29 mouse cellular contexts compared by ENCODE assay signal in the genomic region with DNA sequence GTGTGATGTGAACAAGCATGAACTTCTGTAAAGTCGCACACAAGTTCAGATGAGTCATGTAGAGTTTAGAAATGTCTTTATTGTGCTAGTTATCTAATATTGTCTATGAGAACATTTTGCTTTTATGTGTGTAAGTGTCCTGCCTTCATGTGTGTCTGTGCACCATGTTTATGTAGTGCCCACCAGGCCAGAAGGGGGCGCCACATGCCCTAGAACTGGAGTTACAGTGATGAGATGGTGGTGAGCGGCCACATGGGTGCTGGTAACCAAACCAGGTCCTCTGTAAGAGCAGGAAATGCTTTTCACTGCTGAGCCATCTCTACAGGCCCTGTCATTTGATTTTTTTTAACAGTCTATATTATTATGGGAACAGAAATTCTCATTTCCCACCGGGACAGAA. TPM values are rescaled to one million over a fixed set of nuclear protein-coding genes. Genes with fewer than 3 reads are reported as not detected.
A peak's percentile ranks its signal among the peaks of the same experiment; 100 is the strongest.
DNase-seq lines count a peak whose midpoint lies in the region; ATAC-seq and TF ChIP-seq lines count a peak whose summit lies in the region.
"Had no signal": no experiment of that assay in that cellular context is flagged by ENCODE, and none has a peak within 500 bp of the region (broad histone marks: within the 10 kb centered on the region; RNA-seq: fewer than 3 reads in every experiment).

No protein-coding gene starts in this region.

- DNase-seq in liver (peak; percentile 14), Patski (ENCODE audit: low read depth, low spot score) (no peak)
- no peak for DNase-seq in liver, embryonic 11.5 days (ENCODE audit: low spot score)
- DNase-seq in spleen, adult 12 weeks (ENCODE audit: low spot score), result no peak
- no peak for DNase-seq in embryo, embryonic 11 days
- DNase-seq: adrenal gland, postnatal 36 days; cerebellum, adult 9-10 months; gastrocnemius, postnatal 14 days; kidney, adult 9 months; kidney, postnatal 14 days; lung, postnatal 4 days; retina, postnatal 1 day; right cerebral cortex, postnatal 25 days; thymus, postnatal 25 days had no signal

- POLR2A ChIA-PET in Patski (lab: Charles Lee), result no interaction called here

- H3K4me3 ChIP-seq in liver, embryonic 11.5 days (ENCODE audit: low read depth, low read length), result no peak overlapping the region
- H3K4me3 ChIP-seq in E14TG2a.4 (replicated peaks; ENCODE audit: low read length), result no peak overlapping the region
- H3K4me3 ChIP-seq in small intestine, adult 2 months (ENCODE audit: low read depth, low read length), result no peak overlapping the region
- H3K4me3 ChIP-seq: embryonic facial prominence, embryonic 10.5 days; forebrain, embryonic 10.5 days; hindbrain, embryonic 13.5 days; limb, embryonic 10.5 days; lung, embryonic 15.5 days; myocyte; neural tube, embryonic 13.5 days had no signal

- H3K4me2 ChIP-seq in liver, embryonic 11.5 days, result no peak overlapping the region
- H3K4me2 ChIP-seq: hindbrain, embryonic 13.5 days; lung, embryonic 15.5 days; neural tube, embryonic 13.5 days had no signal

- no peak overlapping the region for H3K27ac ChIP-seq in liver, embryonic 11.5 days (ENCODE audit: low read depth, low read length)
- H3K27ac ChIP-seq in small intestine, adult 2 months (ENCODE audit: insufficient read depth, low read depth, low read length), result no peak overlapping the region
- H3K27ac ChIP-seq: embryonic facial prominence, embryonic 10.5 days; forebrain, embryonic 10.5 days; hindbrain, embryonic 13.5 days; limb, embryonic 10.5 days; lung, embryonic 15.5 days; neural tube, embryonic 13.5 days had no signal

- no peaks in the 10 kb centered on the region for H3K9me3 ChIP-seq in liver, embryonic 11.5 days (ENCODE audit: control insufficient read depth, low read length)
- peaks cover 5% of the 10 kb centered on the region; the same call in 1 of the 2 replicates for H3K9me3 ChIP-seq in E14TG2a.4 (ENCODE audit: low read length)
- H3K9me3 ChIP-seq: embryonic facial prominence, embryonic 10.5 days; forebrain, embryonic 10.5 days; hindbrain, embryonic 13.5 days; limb, embryonic 10.5 days; lung, embryonic 15.5 days; neural tube, embryonic 13.5 days had no signal

- no peaks in the 10 kb centered on the region for H3K36me3 ChIP-seq in liver, embryonic 11.5 days (ENCODE audit: control insufficient read depth, insufficient read depth, low read length)
- peaks cover 85% of the 10 kb centered on the region for H3K36me3 ChIP-seq in E14TG2a.4 (ENCODE audit: insufficient read depth, low read length)
- no peaks in the 10 kb centered on the region for H3K36me3 ChIP-seq in small intestine, adult 2 months (ENCODE audit: control insufficient read depth, insufficient read depth, low read length)
- H3K36me3 ChIP-seq: embryonic facial prominence, embryonic 10.5 days; forebrain, embryonic 10.5 days; hindbrain, embryonic 13.5 days; limb, embryonic 10.5 days; lung, embryonic 15.5 days; neural tube, embryonic 13.5 days had no signal

- 78% methylated on average over 4 of the region's 4 CpGs for WGBS in liver, embryonic 11.5 days
- WGBS in small intestine, adult 2 months, result 79% methylated on average over 4 of the region's 4 CpGs

- CTCF ChIA-PET in Patski (lab: Charles Lee), result interaction anchor here (1.7 kb wide), 1 partner anchor 12 kb away, joined by 5 read pairs; no protein-coding TSS in a partner anchor

- no peak overlapping the region for H3K9ac ChIP-seq in liver, embryonic 11.5 days (ENCODE audit: low read depth, low read length)
- H3K9ac ChIP-seq: hindbrain, embryonic 13.5 days; lung, embryonic 15.5 days; neural tube, embryonic 13.5 days had no signal

- no peak for ATAC-seq in liver, embryonic 11.5 days (replicated peaks; ENCODE audit: low FRiP score)
- ATAC-seq in Patski, result no peak
- ATAC-seq: forebrain, embryonic 16.5 days; midbrain, embryonic 16.5 days had no signal

- H3K4me1 ChIP-seq in liver, embryonic 11.5 days (replicated peaks; ENCODE audit: control insufficient read depth, insufficient read depth, low read length), result no peaks in the 10 kb centered on the region
- H3K4me1 ChIP-seq in E14TG2a.4 (replicated peaks; ENCODE audit: low read depth, low read length), result peaks cover 4% of the 10 kb centered on the region; the same call in 1 of the 2 replicates
- H3K4me1 ChIP-seq in small intestine, adult 2 months (ENCODE audit: control insufficient read depth, insufficient read depth, insufficient read length, low read length), result no peaks in the 10 kb centered on the region
- H3K4me1 ChIP-seq: embryonic facial prominence, embryonic 10.5 days; forebrain, embryonic 10.5 days; hindbrain, embryonic 13.5 days; limb, embryonic 10.5 days; lung, embryonic 15.5 days; neural tube, embryonic 13.5 days had no signal

- H3K27me3 ChIP-seq in liver, embryonic 11.5 days (replicated peaks; ENCODE audit: control insufficient read depth, insufficient read depth, low read length), result no peaks in the 10 kb centered on the region
- H3K27me3 ChIP-seq in E14TG2a.4 (ENCODE audit: insufficient read depth, low read length) (no peaks in the 10 kb centered on the region), Patski (no peaks in the 10 kb centered on the region)
- no peaks in the 10 kb centered on the region for H3K27me3 ChIP-seq in small intestine, adult 2 months (ENCODE audit: control insufficient read depth, insufficient read depth, low read length)
- H3K27me3 ChIP-seq: hindbrain, embryonic 13.5 days; lung, embryonic 15.5 days; neural tube, embryonic 13.5 days had no signal

- in situ Hi-C loops in Patski (cut with MboI; ENCODE audit: low pct_unique_long_range_greater_than_20kb), result no loop called here

- TF ChIP-seq POLR2A in small intestine, adult 2 months (IDR thresholded peaks at IDR 0.05; ENCODE audit: low read depth, low read length), result no peak

- peak; percentile 40; the same call in 1 of the 2 replicates for TF ChIP-seq CTCF in E14TG2a.4 (conservative IDR thresholded peaks at IDR 0.05; ENCODE audit: low read length)
- TF ChIP-seq CTCF in Patski (IDR thresholded peaks at IDR 0.05), result peak; percentile 37
- TF ChIP-seq CTCF in small intestine, adult 2 months (IDR thresholded peaks at IDR 0.05; ENCODE audit: extremely low read depth, insufficient read length, insufficient replicate concordance, low read depth, low read length), result peak; percentile 16; the same call in 1 of the 2 replicates

RNA-seq across cellular contexts. Expression of gene Lrriq4, which starts 8.7 kb away (rescaled TPM):
- polyA plus RNA-seq in liver, embryonic 11.5 days (2014; fragmentation: Nextera tagmentation; extraction: Ambion mirVana), result not detected in 2 replicates
- polyA plus RNA-seq in Patski (2021), result not detected
- not detected in 2 replicates for polyA plus RNA-seq in small intestine, adult 2 months (2012; rRNA removed)
- polyA plus RNA-seq: embryonic facial prominence, embryonic 10.5 days; forebrain, embryonic 10.5 days; forebrain, embryonic 16.5 days; heart, embryonic 14.5 days; intestine, embryonic 14.5 days; limb, embryonic 10.5 days; liver, adult 2 months; lung, embryonic 15.5 days; midbrain, embryonic 16.5 days; myocyte; neural tube, embryonic 13.5 days; stomach, embryonic 14.5 days had no signal

RNA-seq across cellular contexts. Expression of gene Lrrc34, which starts 12.0 kb away (rescaled TPM):
- polyA plus RNA-seq in liver, embryonic 11.5 days (2014; fragmentation: Nextera tagmentation; extraction: Ambion mirVana), result 0.65 and 0.93 TPM in 2 replicates
- 0.08 TPM for polyA plus RNA-seq in Patski (2021)
- not detected in 2 replicates for polyA plus RNA-seq in small intestine, adult 2 months (2012; rRNA removed)
- polyA plus RNA-seq: liver, adult 2 months; myocyte had no signal

RNA-seq across cellular contexts. Expression of gene Mynn, which starts 33.8 kb away (rescaled TPM):
- 23.2 and 24.7 TPM in 2 replicates for polyA plus RNA-seq in liver, embryonic 11.5 days (2014; fragmentation: Nextera tagmentation; extraction: Ambion mirVana)
- 30.9 TPM for polyA plus RNA-seq in Patski (2021)
- polyA plus RNA-seq in small intestine, adult 2 months (2012; rRNA removed), result 2.1 and 4.3 TPM in 2 replicates

RNA-seq across cellular contexts. Expression of gene Actrt3, which starts 35.9 kb away (rescaled TPM):
- polyA plus RNA-seq in liver, embryonic 11.5 days (2014; fragmentation: Nextera tagmentation; extraction: Ambion mirVana), result not detected in 2 replicates
- 0.05 TPM for polyA plus RNA-seq in Patski (2021)
- polyA plus RNA-seq in small intestine, adult 2 months (2012; rRNA removed), result not detected in 2 replicates
- polyA plus RNA-seq: embryonic facial prominence, embryonic 10.5 days; heart, embryonic 14.5 days; lung, embryonic 15.5 days; myocyte; stomach, embryonic 14.5 days had no signal
